Mouse (Mus musculus): ENCODE results near the gene Hmgb2. TPM values are rescaled to one million over a fixed set of nuclear protein-coding genes. Genes with fewer than 3 reads are reported as not detected.
A peak's percentile ranks its signal among the peaks of the same experiment; 100 is the strongest.
"Not testable (repeated sequence)": the region's sequence is repeated elsewhere in the genome, so short reads cannot be mapped to it uniquely, and the experiment has no call there.

The Hmgb2 gene
- polyA plus RNA-seq, 1 experiment = 95.5 TPM

GRCm38 (mm10) chr8:57487441-57488155 is 24.1 kb upstream of the Hmgb2 start, which contains the start of gene Sap30:
Sap30 (minus strand) TSS chr8:57487860.
- TF ChIP-seq FLI1 (IDR thresholded peaks at IDR 0.05; ENCODE audit: low read length) (no peak), GATA1 (IDR thresholded peaks at IDR 0.05; ENCODE audit: borderline replicate concordance, low read length) (no peak)
- Histone ChIP-seq H3K4me1 (peaks cover 23% of the 10 kb centered on the region), H3K27me3 (replicated peaks) (no peaks in the 10 kb centered on the region), H3K9me3 (no peaks in the 10 kb centered on the region), H3K4me3 (replicated peaks) (peak within 1 kb of the TSS; percentile 100), H3K36me3 (replicated peaks; ENCODE audit: low read length) (peaks cover 32% of the 10 kb centered on the region)

- H3K4me3 ChIP-seq (replicated peaks) = peak overlapping the region; percentile 100
- TF ChIP-seq FLI1 (IDR thresholded peaks at IDR 0.05; ENCODE audit: low read length) = no peak
- no peak for TF ChIP-seq GATA1 (IDR thresholded peaks at IDR 0.05; ENCODE audit: borderline replicate concordance, low read length)
- no peaks in the 10 kb centered on the region for H3K27me3 ChIP-seq (replicated peaks)
- peaks cover 26% of the 10 kb centered on the region for H3K4me1 ChIP-seq
- H3K9me3 ChIP-seq = no peaks in the 10 kb centered on the region
- H3K36me3 ChIP-seq (replicated peaks; ENCODE audit: low read length) = peaks cover 29% of the 10 kb centered on the region
Observed at GRCm38 (mm10) chr8:57488312-57488765, 23.4 kb upstream of the Hmgb2 start.

- Histone ChIP-seq H3K27me3 (replicated peaks) (no peaks in the 10 kb centered on the region), H3K4me1 (peaks cover 29% of the 10 kb centered on the region), H3K36me3 (replicated peaks; ENCODE audit: low read length) (peaks cover 32% of the 10 kb centered on the region), H3K9me3 (no peaks in the 10 kb centered on the region), H3K4me3 (replicated peaks) (peak overlapping the region; percentile 33)
- TF ChIP-seq FLI1 (IDR thresholded peaks at IDR 0.05; ENCODE audit: low read length) (no peak), GATA1 (IDR thresholded peaks at IDR 0.05; ENCODE audit: borderline replicate concordance, low read length) (no peak)
Observed at GRCm38 (mm10) chr8:57489366-57489765, 22.3 kb upstream of the Hmgb2 start.

- Histone ChIP-seq H3K27me3 (replicated peaks) (no peaks in the 10 kb centered on the region), H3K4me3 (replicated peaks) (no peak overlapping the region), H3K9me3 (no peaks in the 10 kb centered on the region), H3K36me3 (replicated peaks; ENCODE audit: low read length) (peaks cover 30% of the 10 kb centered on the region), H3K4me1 (peaks cover 29% of the 10 kb centered on the region)
- TF ChIP-seq FLI1 (IDR thresholded peaks at IDR 0.05; ENCODE audit: low read length) (no peak), GATA1 (IDR thresholded peaks at IDR 0.05; ENCODE audit: borderline replicate concordance, low read length) (no peak)
Observed at GRCm38 (mm10) chr8:57489896-57490295, 21.8 kb upstream of the Hmgb2 start.

- Histone ChIP-seq H3K9me3 (no peaks in the 10 kb centered on the region), H3K4me1 (peaks cover 30% of the 10 kb centered on the region), H3K27me3 (replicated peaks) (no peaks in the 10 kb centered on the region), H3K36me3 (replicated peaks; ENCODE audit: low read length) (peaks cover 39% of the 10 kb centered on the region), H3K4me3 (replicated peaks) (no peak overlapping the region)
- TF ChIP-seq FLI1 (IDR thresholded peaks at IDR 0.05; ENCODE audit: low read length) (no peak), GATA1 (IDR thresholded peaks at IDR 0.05; ENCODE audit: borderline replicate concordance, low read length) (no peak)
Observed at GRCm38 (mm10) chr8:57491873-57492272, 19.8 kb upstream of the Hmgb2 start.

- H3K36me3 ChIP-seq (replicated peaks; ENCODE audit: low read length) = peaks cover 33% of the 10 kb centered on the region
- H3K4me3 ChIP-seq (replicated peaks) = no peak overlapping the region
- H3K4me1 ChIP-seq = peaks cover 10% of the 10 kb centered on the region; the same call in 1 of the 2 replicates
- TF ChIP-seq GATA1 (IDR thresholded peaks at IDR 0.05; ENCODE audit: borderline replicate concordance, low read length) = no peak
- no peak for TF ChIP-seq FLI1 (IDR thresholded peaks at IDR 0.05; ENCODE audit: low read length)
- H3K9me3 ChIP-seq = no peaks in the 10 kb centered on the region
- no peaks in the 10 kb centered on the region for H3K27me3 ChIP-seq (replicated peaks)
Observed at GRCm38 (mm10) chr8:57498494-57498846, 13.2 kb upstream of the Hmgb2 start.

- TF ChIP-seq GATA1 (IDR thresholded peaks at IDR 0.05; ENCODE audit: borderline replicate concordance, low read length) = no peak
- TF ChIP-seq FLI1 (IDR thresholded peaks at IDR 0.05; ENCODE audit: low read length) = no peak
- no peaks in the 10 kb centered on the region for H3K27me3 ChIP-seq (replicated peaks)
- H3K9me3 ChIP-seq = no peaks in the 10 kb centered on the region
- peaks cover 30% of the 10 kb centered on the region for H3K36me3 ChIP-seq (replicated peaks; ENCODE audit: low read length)
- peaks cover 12% of the 10 kb centered on the region for H3K4me1 ChIP-seq
- no peak overlapping the region for H3K4me3 ChIP-seq (replicated peaks)
Observed at GRCm38 (mm10) chr8:57498847-57499511, 12.7 kb upstream of the Hmgb2 start.

GRCm38 (mm10) chr8:57503641-57504040 is 8.1 kb upstream of the Hmgb2 start:
- peaks cover 38% of the 10 kb centered on the region for H3K4me1 ChIP-seq
- TF ChIP-seq GATA1 (IDR thresholded peaks at IDR 0.05; ENCODE audit: borderline replicate concordance, low read length) (no peak), FLI1 (IDR thresholded peaks at IDR 0.05; ENCODE audit: low read length) (no peak)
- H3K27me3 ChIP-seq (replicated peaks) = no peaks in the 10 kb centered on the region
- no peak overlapping the region for H3K4me3 ChIP-seq (replicated peaks)
- no peaks in the 10 kb centered on the region for H3K9me3 ChIP-seq
- peaks cover 15% of the 10 kb centered on the region for H3K36me3 ChIP-seq (replicated peaks; ENCODE audit: low read length)

- peaks cover 49% of the 10 kb centered on the region for H3K4me1 ChIP-seq
- H3K36me3 ChIP-seq (replicated peaks; ENCODE audit: low read length) = peaks cover 12% of the 10 kb centered on the region
- H3K4me3 ChIP-seq (replicated peaks); H3K9me3 ChIP-seq; H3K27me3 ChIP-seq (replicated peaks): not testable (repeated sequence)
Observed at GRCm38 (mm10) chr8:57505500-57505899, 6.2 kb upstream of the Hmgb2 start.

GRCm38 (mm10) chr8:57507556-57508063 is 4.1 kb upstream of the Hmgb2 start:
- Histone ChIP-seq H3K4me1 (peaks cover 55% of the 10 kb centered on the region), H3K27me3 (replicated peaks) (no peaks in the 10 kb centered on the region), H3K4me3 (replicated peaks) (peak overlapping the region; percentile 77), H3K36me3 (replicated peaks; ENCODE audit: low read length) (peaks cover 9% of the 10 kb centered on the region), H3K9me3 (no peaks in the 10 kb centered on the region)
- TF ChIP-seq FLI1 (IDR thresholded peaks at IDR 0.05; ENCODE audit: low read length) (no peak), GATA1 (IDR thresholded peaks at IDR 0.05; ENCODE audit: borderline replicate concordance, low read length) (no peak)

Measured in megakaryocyte, embryonic 14.5 days (primary cell).